Mouse (Mus musculus) ES-E14 (cell line): Measurements from ENCODE around the gene Sema3f.

Experiments used
- CHD2 ChIP-seq: IDR thresholded peaks from 2 replicates; pipeline ENCODE4 v1.6.1; 2014; ENCODE audit warnings: mild to moderate bottlenecking, low read depth, low read length, inconsistent platforms
- HCFC1 ChIP-seq: IDR thresholded peaks from 2 replicates; pipeline ENCODE4 v1.6.1; 2012; ENCODE audit warnings: low read length, inconsistent platforms, borderline replicate concordance; ENCODE audit not compliant: insufficient read depth
- ZC3H11A ChIP-seq: IDR thresholded peaks from 2 replicates; pipeline ENCODE4 v1.6.1; 2012; ENCODE audit warnings: low read depth, mild to moderate bottlenecking, inconsistent platforms, low read length, borderline replicate concordance

DNA sequence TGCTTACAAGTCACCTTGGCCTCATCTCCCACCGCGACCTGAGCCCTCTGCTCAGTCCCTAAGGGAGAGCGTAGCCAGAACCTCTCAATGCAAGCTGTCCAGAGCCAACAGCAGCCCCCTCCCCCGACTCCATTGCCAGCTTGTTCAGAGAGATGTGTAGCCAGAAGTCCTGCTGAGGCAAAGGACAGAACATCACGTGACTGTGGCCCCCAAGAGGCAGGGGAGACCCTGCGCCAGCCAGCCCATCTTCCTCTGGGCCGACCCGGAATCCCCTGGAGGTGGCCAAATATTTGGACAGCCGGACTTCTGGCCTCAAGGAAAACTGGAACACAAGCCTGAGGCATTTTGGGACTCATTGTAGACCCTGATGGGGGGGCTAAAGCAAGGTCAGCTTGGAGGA is 46.8 kb downstream of the Sema3f start:
- TF ChIP-seq HCFC1 (no peak), ZC3H11A (no peak), CHD2 (no peak)
